Mouse (Mus musculus) embryonic facial prominence, embryonic 10.5 days (tissue): ENCODE measurements around the gene Stn1. TPM values are rescaled to one million over a fixed set of nuclear protein-coding genes. Genes with fewer than 3 reads are reported as not detected.

Experiments
- DNase-seq: peaks from one replicate; pipeline ENCODE4 v3.0.0-alpha.2; 2017; ENCODE audit warnings: low spot score
- H3K27ac ChIP-seq: fragments of 300-500 bp; sonication (generic); replicated peaks from 2 replicates; pipeline ENCODE4 v1.5.1; 2016; ENCODE audit warnings: mild to moderate bottlenecking
- H3K27me3 ChIP-seq: fragments of 300-500 bp; sonication (generic); replicated peaks from 2 replicates; pipeline ENCODE4 v1.6.1; 2016; ENCODE audit warnings: low read depth, mild to moderate bottlenecking; ENCODE audit not compliant: poor library complexity, severe bottlenecking
- H3K36me3 ChIP-seq: fragments of 300-500 bp; sonication (generic); replicated peaks from 2 replicates; pipeline ENCODE4 v1.6.1; 2016; ENCODE audit warnings: mild to moderate bottlenecking, moderate library complexity
- H3K4me1 ChIP-seq: fragments of 300-500 bp; sonication (generic); 2 replicates; pipeline ENCODE4 v1.6.1; 2016
- H3K4me3 ChIP-seq: fragments of 300-500 bp; sonication (generic); 2 replicates; pipeline ENCODE4 v1.5.1; 2016; ENCODE audit warnings: mild to moderate bottlenecking, moderate library complexity
- H3K9me3 ChIP-seq: fragments of 300-500 bp; sonication (generic); 2 replicates; pipeline ENCODE4 v1.6.1; 2016; ENCODE audit warnings: mild to moderate bottlenecking
- WGBS: fragments of 180-500 bp; shearing (Covaris S2); methylation state at CpG from one replicate; pipeline ENCODE4 v1.1.7; 2016; 5-methylcytosine and 5-hydroxymethylcytosine counted together
- polyA plus RNA-seq: library from polyadenylated mRNA; unstranded; fragments of >200 nt; fragmentation: Nextera tagmentation; extraction: Ambion mirVana; gene quantifications from 2 replicates; pipeline ENCODE4 v1.2.1, GENCODE M21; 2016

Stn1 gene
- polyA plus RNA-seq, 1 experiment from 2014 or later = 68.3 TPM

GRCm38 (mm10) chr19:47452211-47452610 is 85.1 kb downstream of the Stn1 start:
- DNase-seq = no peak
- no peaks in the 10 kb centered on the region for H3K36me3 ChIP-seq
- 89% methylated on average over 7 of the region's 7 CpGs for WGBS
- no peaks in the 10 kb centered on the region for H3K9me3 ChIP-seq
- no peaks in the 10 kb centered on the region for H3K27me3 ChIP-seq
- no peak overlapping the region for H3K4me3 ChIP-seq
- peaks cover 75% of the 10 kb centered on the region for H3K4me1 ChIP-seq
- no peak overlapping the region for H3K27ac ChIP-seq

DNA sequence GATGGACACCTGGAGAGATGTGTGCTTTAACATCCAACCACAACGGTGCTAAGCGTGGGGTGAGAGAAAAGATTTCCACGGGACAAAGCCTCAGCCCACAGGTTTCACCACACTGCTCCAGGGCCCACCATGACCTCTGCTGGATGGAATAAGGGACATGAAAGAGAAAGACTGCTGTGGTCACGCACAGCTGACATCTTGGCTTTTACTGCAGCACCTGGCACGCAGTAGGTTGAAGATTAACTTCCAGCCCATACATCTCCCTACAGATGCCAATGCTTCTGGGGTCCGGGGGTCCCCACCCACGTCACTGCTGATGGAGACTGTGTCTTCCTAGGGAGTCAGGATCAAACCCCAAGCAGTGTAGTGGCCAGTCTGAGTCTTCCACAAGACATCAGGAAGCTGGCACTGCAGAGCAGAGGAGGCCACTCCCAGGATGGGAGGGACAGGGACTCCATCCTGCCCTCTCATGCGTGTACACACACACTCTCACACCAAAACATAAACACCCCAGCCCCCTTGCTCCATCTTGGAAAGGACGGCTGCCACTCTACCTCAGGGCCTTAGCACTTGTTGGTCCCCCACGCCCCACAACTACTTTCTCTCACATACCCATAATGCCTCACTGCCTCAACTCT is 85.7 kb downstream of the Stn1 start:
- peaks cover 75% of the 10 kb centered on the region for H3K4me1 ChIP-seq
- no peak overlapping the region; the same call in 1 of the 2 replicates for H3K27ac ChIP-seq
- H3K9me3 ChIP-seq = no peaks in the 10 kb centered on the region
- no peak overlapping the region for H3K4me3 ChIP-seq
- no peak for DNase-seq
- WGBS = 81% methylated on average over 10 of the region's 10 CpGs
- no peaks in the 10 kb centered on the region for H3K36me3 ChIP-seq
- no peaks in the 10 kb centered on the region for H3K27me3 ChIP-seq

Other genes starting within 250 kb of the Stn1 start
- 2.6 and 2.9 TPM in 2 replicates for gene Sh3pxd2a, start 73.1 kb downstream of the Stn1 start, polyA plus RNA-seq
- gene Slk, start 42.2 kb upstream of the Stn1 start, polyA plus RNA-seq = 7.8 and 8.9 TPM in 2 replicates
- gene Col17a1, start 154.6 kb upstream of the Stn1 start, polyA plus RNA-seq = 0.40 and 1.6 TPM in 2 replicates
- 287 and 300 TPM in 2 replicates for gene Sfr1, start 194.2 kb upstream of the Stn1 start, polyA plus RNA-seq